Mouse (Mus musculus): ENCODE measurements around the gene Ccdc36. TPM values are rescaled to one million over a fixed set of nuclear protein-coding genes. Genes with fewer than 3 reads are reported as not detected.

Gene Ccdc36
- total RNA-seq (2023) = not detected

DNA sequence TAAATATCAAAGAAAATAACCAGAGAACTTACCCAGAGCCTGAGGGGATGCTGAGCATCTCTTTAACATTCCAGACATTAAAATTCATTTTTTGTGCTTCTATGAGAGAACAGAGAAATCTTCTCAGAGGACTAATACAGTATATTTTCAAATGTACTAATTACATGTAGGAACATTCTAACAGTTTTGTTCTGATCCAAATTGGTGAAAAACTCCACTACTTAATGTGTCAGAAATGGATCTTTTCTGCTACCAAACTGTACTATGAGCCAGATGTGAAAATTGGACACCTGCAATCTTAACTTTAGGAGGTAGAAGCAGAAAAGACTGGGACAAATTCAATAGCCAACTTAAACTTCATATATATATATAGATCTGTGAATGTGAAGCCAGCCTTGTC, at the start of gene Ccdc36:
TSS of gene Ccdc36 (minus strand) at position 101 of the 400 bp plus-strand sequence.

DNA sequence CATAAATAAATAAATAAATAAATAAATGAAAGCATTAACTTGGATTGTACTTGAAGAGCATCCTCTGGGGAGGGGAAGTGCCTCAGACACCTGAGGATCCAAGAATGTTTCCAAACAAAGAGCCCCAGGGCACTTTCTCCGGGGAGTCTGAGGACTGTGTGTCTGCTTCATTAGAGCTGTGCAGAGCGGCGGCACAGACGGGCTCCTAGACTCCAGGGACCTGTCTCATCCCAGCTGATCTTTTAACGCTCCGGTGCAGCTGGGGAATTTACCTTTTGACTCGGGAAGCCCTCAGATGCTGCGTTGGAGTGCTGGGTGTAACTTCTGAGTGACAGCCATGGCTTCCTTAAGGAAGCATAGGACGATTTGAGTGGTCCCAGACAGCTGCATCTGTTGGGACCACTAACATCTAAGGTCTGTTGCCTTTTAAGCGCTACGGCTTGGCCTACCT, 32.9 kb upstream of the Ccdc36 start, which contains the start of gene Klhdc8b:
TSS of gene Klhdc8b (minus strand) at position 401 of the 451 bp plus-strand sequence.

GRCm38 (mm10) chr9:108460319-108461178, 32.3 kb upstream of the Ccdc36 start, which contains the start of gene Ccdc71:
Gene Ccdc71 (plus strand): TSS chr9:108460527.

GRCm38 (mm10) chr9:108436182-108436581, 7.9 kb upstream of the Ccdc36 start, which contains the start of gene BC048562:
Gene BC048562 (plus strand): TSS chr9:108436482.

GRCm38 (mm10) chr9:108392676-108393075, 35.6 kb downstream of the Ccdc36 start, which contains the start of gene 1700102P08Rik:
Gene 1700102P08Rik (plus strand): TSS chr9:108392805.

Other genes starting within 250 kb of the Ccdc36 start
- 1.1 TPM for gene Bsn, start 238.1 kb downstream of the Ccdc36 start, total RNA-seq (2023)
- 28.7 TPM for gene Dag1, start 164.5 kb downstream of the Ccdc36 start, total RNA-seq (2023)
- gene Nicn1, start 138.1 kb downstream of the Ccdc36 start, total RNA-seq (2023) = 4.9 TPM
- gene Amt, start 131.6 kb downstream of the Ccdc36 start, total RNA-seq (2023) = 1.7 TPM
- 361 TPM for gene Rhoa, start 122.4 kb downstream of the Ccdc36 start, total RNA-seq (2023)
- gene Tcta, start 122.3 kb downstream of the Ccdc36 start, total RNA-seq (2023) = 9.9 TPM
- 247 TPM for gene Gpx1, start 89.6 kb downstream of the Ccdc36 start, total RNA-seq (2023)
- 140 TPM for gene Usp4, start 80.6 kb downstream of the Ccdc36 start, total RNA-seq (2023)
- gene 1700102P08Rik, start 35.7 kb downstream of the Ccdc36 start, total RNA-seq (2023) = 6.2 TPM
- gene BC048562, start 8.0 kb upstream of the Ccdc36 start, total RNA-seq (2023) = not detected
- 25.0 TPM for gene Ccdc71, start 32.0 kb upstream of the Ccdc36 start, total RNA-seq (2023)
- gene Klhdc8b, start 33.1 kb upstream of the Ccdc36 start, total RNA-seq (2023) = 4.3 TPM
- gene Lamb2, start 51.3 kb upstream of the Ccdc36 start, total RNA-seq (2023) = 2.4 TPM
- 305 TPM for gene Usp19, start 62.1 kb upstream of the Ccdc36 start, total RNA-seq (2023)
- gene Qars, start 79.2 kb upstream of the Ccdc36 start, total RNA-seq (2023) = 180 TPM
- gene Qrich1, start 88.3 kb upstream of the Ccdc36 start, total RNA-seq (2023) = 222 TPM
- gene Impdh2, start 131.8 kb upstream of the Ccdc36 start, total RNA-seq (2023) = 204 TPM
- 18.4 TPM for gene Ndufaf3, start 138.9 kb upstream of the Ccdc36 start, total RNA-seq (2023)
- 48.9 TPM for gene Dalrd3, start 141.4 kb upstream of the Ccdc36 start, total RNA-seq (2023)
- gene Wdr6, start 150.3 kb upstream of the Ccdc36 start, total RNA-seq (2023) = 30.9 TPM
- 8.6 TPM for gene P4htm, start 169.2 kb upstream of the Ccdc36 start, total RNA-seq (2023)
- 149 TPM for gene Arih2, start 220.9 kb upstream of the Ccdc36 start, total RNA-seq (2023)
- 19.7 TPM for gene Slc25a20, start 233.6 kb upstream of the Ccdc36 start, total RNA-seq (2023)